Mouse (Mus musculus): ENCODE measurements around the gene Stk32c. TPM values are rescaled to one million over a fixed set of nuclear protein-coding genes. Genes with fewer than 3 reads are reported as not detected.

Stk32c gene
- polyA plus RNA-seq, 1 experiment from 2014 or later = 0.16 TPM

- Histone ChIP-seq H3K4me3 (ENCODE audit: low read depth, low read length) (no peak overlapping the region), H3K4me1 (ENCODE audit: insufficient read depth) (peaks cover 8% of the 10 kb centered on the region), H3K27ac (ENCODE audit: low read depth) (no peak overlapping the region), H3K9ac (no peak overlapping the region), H3K9me3 (ENCODE audit: low read depth, low read length) (no peaks in the 10 kb centered on the region), H3K27me3 (ENCODE audit: insufficient read depth, low read length) (no peaks in the 10 kb centered on the region), H3K4me2 (no peak overlapping the region), H3K36me3 (ENCODE audit: insufficient read depth) (no peaks in the 10 kb centered on the region)
- 61% methylated on average over 3 of the region's 3 CpGs for WGBS
- no peak for DNase-seq
- no peak for ATAC-seq (ENCODE audit: insufficient read depth)
- TF ChIP-seq CTCF (IDR thresholded peaks at IDR 0.05; ENCODE audit: low read depth) = no peak
Measured at GRCm38 (mm10) chr7:139239432-139239831, 26.3 kb upstream of the Stk32c start.

GRCm38 (mm10) chr7:139235651-139236358 lies 22.7 kb upstream of the Stk32c start:
- H3K27ac ChIP-seq (ENCODE audit: low read depth) = no peak overlapping the region; the same call in 1 of the 2 replicates
- no peaks in the 10 kb centered on the region for H3K36me3 ChIP-seq (ENCODE audit: insufficient read depth)
- peak; percentile 40 for TF ChIP-seq CTCF (IDR thresholded peaks at IDR 0.05; ENCODE audit: low read depth)
- no peak overlapping the region for H3K4me3 ChIP-seq (ENCODE audit: low read depth, low read length)
- no peak overlapping the region for H3K4me2 ChIP-seq
- 69% methylated on average over 12 of the region's 12 CpGs for WGBS
- DNase-seq (peak; percentile 17), ATAC-seq (ENCODE audit: insufficient read depth) (no peak)
- peaks cover 9% of the 10 kb centered on the region for H3K4me1 ChIP-seq (ENCODE audit: insufficient read depth)
- no peak overlapping the region for H3K9ac ChIP-seq
- no peaks in the 10 kb centered on the region for H3K27me3 ChIP-seq (ENCODE audit: insufficient read depth, low read length)
- no peaks in the 10 kb centered on the region for H3K9me3 ChIP-seq (ENCODE audit: low read depth, low read length)

- Histone ChIP-seq H3K27ac (ENCODE audit: low read depth) (peak overlapping the region; percentile 54; the same call in 1 of the 2 replicates), H3K9me3 (ENCODE audit: low read depth, low read length) (no peaks in the 10 kb centered on the region), H3K4me2 (peak overlapping the region; percentile 39; the same call in 1 of the 2 replicates), H3K36me3 (ENCODE audit: insufficient read depth) (no peaks in the 10 kb centered on the region), H3K27me3 (ENCODE audit: insufficient read depth, low read length) (no peaks in the 10 kb centered on the region), H3K9ac (no peak overlapping the region), H3K4me3 (ENCODE audit: low read depth, low read length) (no peak overlapping the region), H3K4me1 (ENCODE audit: insufficient read depth) (peaks cover 12% of the 10 kb centered on the region)
- peak; percentile 81 for DNase-seq
- ATAC-seq (ENCODE audit: insufficient read depth) = peak; percentile 81
- 10% methylated on average over 18 of the region's 18 CpGs for WGBS
- TF ChIP-seq CTCF (IDR thresholded peaks at IDR 0.05; ENCODE audit: low read depth) = peak; percentile 63
Measured at GRCm38 (mm10) chr7:139234426-139235188, 21.5 kb upstream of the Stk32c start.

- peak overlapping the region; percentile 3; the same call in 1 of the 2 replicates for H3K4me2 ChIP-seq
- no peak overlapping the region for H3K9ac ChIP-seq
- H3K36me3 ChIP-seq (ENCODE audit: insufficient read depth) = no peaks in the 10 kb centered on the region
- no peak overlapping the region for H3K4me3 ChIP-seq (ENCODE audit: low read depth, low read length)
- no peaks in the 10 kb centered on the region for H3K9me3 ChIP-seq (ENCODE audit: low read depth, low read length)
- WGBS = 1% methylated on average over 7 of the region's 7 CpGs
- peaks cover 18% of the 10 kb centered on the region for H3K4me1 ChIP-seq (ENCODE audit: insufficient read depth)
- no peak overlapping the region for H3K27ac ChIP-seq (ENCODE audit: low read depth)
- DNase-seq = peak; percentile 95
- ATAC-seq (ENCODE audit: insufficient read depth) = peak; percentile 81
- TF ChIP-seq CTCF (IDR thresholded peaks at IDR 0.05; ENCODE audit: low read depth) = peak; percentile 98
- no peaks in the 10 kb centered on the region for H3K27me3 ChIP-seq (ENCODE audit: insufficient read depth, low read length)
Measured at GRCm38 (mm10) chr7:139233714-139234113, 20.6 kb upstream of the Stk32c start.

- Histone ChIP-seq H3K9me3 (ENCODE audit: low read depth, low read length) (no peaks in the 10 kb centered on the region), H3K4me3 (ENCODE audit: low read depth, low read length) (no peak overlapping the region), H3K4me2 (no peak overlapping the region), H3K36me3 (ENCODE audit: insufficient read depth) (no peaks in the 10 kb centered on the region), H3K9ac (no peak overlapping the region), H3K27ac (ENCODE audit: low read depth) (no peak overlapping the region), H3K4me1 (ENCODE audit: insufficient read depth) (peaks cover 18% of the 10 kb centered on the region), H3K27me3 (ENCODE audit: insufficient read depth, low read length) (no peaks in the 10 kb centered on the region)
- TF ChIP-seq CTCF (IDR thresholded peaks at IDR 0.05; ENCODE audit: low read depth) = no peak
- DNase-seq = no peak
- no peak for ATAC-seq (ENCODE audit: insufficient read depth)
- WGBS = 60% methylated on average over 12 of the region's 12 CpGs
Measured at GRCm38 (mm10) chr7:139230241-139230640, 17.1 kb upstream of the Stk32c start.

- Histone ChIP-seq H3K9ac (no peak overlapping the region), H3K27ac (ENCODE audit: low read depth) (no peak overlapping the region), H3K4me1 (ENCODE audit: insufficient read depth) (peaks cover 18% of the 10 kb centered on the region), H3K27me3 (ENCODE audit: insufficient read depth, low read length) (no peaks in the 10 kb centered on the region), H3K4me3 (ENCODE audit: low read depth, low read length) (no peak overlapping the region), H3K9me3 (ENCODE audit: low read depth, low read length) (no peaks in the 10 kb centered on the region), H3K4me2 (no peak overlapping the region), H3K36me3 (ENCODE audit: insufficient read depth) (no peaks in the 10 kb centered on the region)
- 65% methylated on average over 5 of the region's 5 CpGs for WGBS
- DNase-seq (no peak), ATAC-seq (ENCODE audit: insufficient read depth) (no peak)
- no peak for TF ChIP-seq CTCF (IDR thresholded peaks at IDR 0.05; ENCODE audit: low read depth)
Measured at GRCm38 (mm10) chr7:139229837-139230236, 16.7 kb upstream of the Stk32c start.

Data from lung, embryonic 14.5 days (tissue).